Mouse (Mus musculus): ENCODE measurements around the gene Tmem59l. TPM values are rescaled to one million over a fixed set of nuclear protein-coding genes. Genes with fewer than 3 reads are reported as not detected.
A peak's percentile ranks its signal among the peaks of the same experiment; 100 is the strongest.

The Tmem59l gene
- polyA plus RNA-seq, 1 experiment from 2014 or later: 2.4 TPM

- Histone ChIP-seq H3K36me3 (ENCODE audit: control insufficient read depth, insufficient read depth) (peaks cover 7% of the 10 kb centered on the region; the same call in 1 of the 2 replicates), H3K27ac (ENCODE audit: low read depth, low read length) (no peak overlapping the region), H3K4me3 (ENCODE audit: low read depth, low read length) (no peak overlapping the region), H3K9me3 (ENCODE audit: control insufficient read depth) (no peaks in the 10 kb centered on the region), H3K4me1 (replicated peaks; ENCODE audit: control insufficient read depth, insufficient read depth, low read length) (no peaks in the 10 kb centered on the region), H3K9ac (ENCODE audit: low read depth, low read length) (no peak overlapping the region), H3K27me3 (replicated peaks; ENCODE audit: control insufficient read depth, insufficient read depth, low read length) (no peaks in the 10 kb centered on the region), H3K4me2 (replicated peaks; ENCODE audit: low read depth) (no peak overlapping the region)
- TF ChIP-seq CTCF (IDR thresholded peaks at IDR 0.05; ENCODE audit: low read depth): no peak
- no peak for ATAC-seq
- WGBS: 85% methylated on average over 16 of the region's 16 CpGs
These were observed 25.2 kb downstream of the Tmem59l start for GRCm38 (mm10) chr8:70461765-70462515.

- Histone ChIP-seq H3K4me3 (ENCODE audit: low read depth, low read length) (no peak overlapping the region), H3K4me2 (replicated peaks; ENCODE audit: low read depth) (no peak overlapping the region), H3K36me3 (ENCODE audit: control insufficient read depth, insufficient read depth) (no peaks in the 10 kb centered on the region), H3K9me3 (ENCODE audit: control insufficient read depth) (no peaks in the 10 kb centered on the region), H3K4me1 (replicated peaks; ENCODE audit: control insufficient read depth, insufficient read depth, low read length) (no peaks in the 10 kb centered on the region), H3K27ac (ENCODE audit: low read depth, low read length) (no peak overlapping the region), H3K27me3 (replicated peaks; ENCODE audit: control insufficient read depth, insufficient read depth, low read length) (no peaks in the 10 kb centered on the region), H3K9ac (ENCODE audit: low read depth, low read length) (no peak overlapping the region)
- ATAC-seq: no peak
- no peak for TF ChIP-seq CTCF (IDR thresholded peaks at IDR 0.05; ENCODE audit: low read depth)
- WGBS: 71% methylated on average over 9 of the region's 9 CpGs
These were observed 26.6 kb downstream of the Tmem59l start for GRCm38 (mm10) chr8:70460606-70461005.

- no peak for ATAC-seq
- no peak overlapping the region for H3K4me2 ChIP-seq (replicated peaks; ENCODE audit: low read depth)
- no peak overlapping the region for H3K4me3 ChIP-seq (ENCODE audit: low read depth, low read length)
- H3K9me3 ChIP-seq (ENCODE audit: control insufficient read depth): no peaks in the 10 kb centered on the region
- no peak overlapping the region for H3K9ac ChIP-seq (ENCODE audit: low read depth, low read length)
- H3K27me3 ChIP-seq (replicated peaks; ENCODE audit: control insufficient read depth, insufficient read depth, low read length): no peaks in the 10 kb centered on the region
- WGBS: 86% methylated on average over 5 of the region's 5 CpGs
- TF ChIP-seq CTCF (IDR thresholded peaks at IDR 0.05; ENCODE audit: low read depth): no peak
- H3K4me1 ChIP-seq (replicated peaks; ENCODE audit: control insufficient read depth, insufficient read depth, low read length): no peaks in the 10 kb centered on the region
- H3K36me3 ChIP-seq (ENCODE audit: control insufficient read depth, insufficient read depth): no peaks in the 10 kb centered on the region
- no peak overlapping the region for H3K27ac ChIP-seq (ENCODE audit: low read depth, low read length)
These were observed 27.0 kb downstream of the Tmem59l start for GRCm38 (mm10) chr8:70460199-70460598.

GRCm38 (mm10) chr8:70459636-70460035, 27.5 kb downstream of the Tmem59l start:
- WGBS: 97% methylated on average over 2 of the region's 2 CpGs
- ATAC-seq: no peak
- H3K4me2 ChIP-seq (replicated peaks; ENCODE audit: low read depth): no peak overlapping the region
- H3K4me3 ChIP-seq (ENCODE audit: low read depth, low read length): no peak overlapping the region
- peak; percentile 33 for TF ChIP-seq CTCF (IDR thresholded peaks at IDR 0.05; ENCODE audit: low read depth)
- no peaks in the 10 kb centered on the region for H3K9me3 ChIP-seq (ENCODE audit: control insufficient read depth)
- H3K36me3 ChIP-seq (ENCODE audit: control insufficient read depth, insufficient read depth): no peaks in the 10 kb centered on the region
- H3K9ac ChIP-seq (ENCODE audit: low read depth, low read length): no peak overlapping the region
- no peaks in the 10 kb centered on the region for H3K4me1 ChIP-seq (replicated peaks; ENCODE audit: control insufficient read depth, insufficient read depth, low read length)
- H3K27me3 ChIP-seq (replicated peaks; ENCODE audit: control insufficient read depth, insufficient read depth, low read length): no peaks in the 10 kb centered on the region
- no peak overlapping the region for H3K27ac ChIP-seq (ENCODE audit: low read depth, low read length)

- ATAC-seq: no peak
- Histone ChIP-seq H3K4me1 (replicated peaks; ENCODE audit: control insufficient read depth, insufficient read depth, low read length) (no peaks in the 10 kb centered on the region), H3K36me3 (ENCODE audit: control insufficient read depth, insufficient read depth) (no peaks in the 10 kb centered on the region), H3K9me3 (ENCODE audit: control insufficient read depth) (no peaks in the 10 kb centered on the region), H3K27ac (ENCODE audit: low read depth, low read length) (no peak overlapping the region), H3K4me3 (ENCODE audit: low read depth, low read length) (no peak overlapping the region), H3K27me3 (replicated peaks; ENCODE audit: control insufficient read depth, insufficient read depth, low read length) (no peaks in the 10 kb centered on the region), H3K4me2 (replicated peaks; ENCODE audit: low read depth) (no peak overlapping the region), H3K9ac (ENCODE audit: low read depth, low read length) (no peak overlapping the region)
- no peak for TF ChIP-seq CTCF (IDR thresholded peaks at IDR 0.05; ENCODE audit: low read depth)
- WGBS: 74% methylated on average over 3 of the region's 3 CpGs
These were observed 28.7 kb downstream of the Tmem59l start for GRCm38 (mm10) chr8:70458462-70458861.

- H3K9ac ChIP-seq (ENCODE audit: low read depth, low read length): no peak overlapping the region
- no peaks in the 10 kb centered on the region for H3K36me3 ChIP-seq (ENCODE audit: control insufficient read depth, insufficient read depth)
- H3K9me3 ChIP-seq (ENCODE audit: control insufficient read depth): no peaks in the 10 kb centered on the region
- H3K4me1 ChIP-seq (replicated peaks; ENCODE audit: control insufficient read depth, insufficient read depth, low read length): no peaks in the 10 kb centered on the region
- 89% methylated on average over 6 of the region's 6 CpGs for WGBS
- H3K4me2 ChIP-seq (replicated peaks; ENCODE audit: low read depth): no peak overlapping the region
- H3K27me3 ChIP-seq (replicated peaks; ENCODE audit: control insufficient read depth, insufficient read depth, low read length): no peaks in the 10 kb centered on the region
- H3K4me3 ChIP-seq (ENCODE audit: low read depth, low read length): no peak overlapping the region
- H3K27ac ChIP-seq (ENCODE audit: low read depth, low read length): no peak overlapping the region
- TF ChIP-seq CTCF (IDR thresholded peaks at IDR 0.05; ENCODE audit: low read depth): no peak
- no peak for ATAC-seq
These were observed 29.3 kb downstream of the Tmem59l start for GRCm38 (mm10) chr8:70457882-70458281.
